Mouse (Mus musculus) gonadal fat pad, adult 2 months (tissue): ENCODE data around the gene Rdh16f2. TPM values are rescaled to one million over a fixed set of nuclear protein-coding genes. Genes with fewer than 3 reads are reported as not detected.
"Not testable (repeated sequence)": the region's sequence is repeated elsewhere in the genome, so short reads cannot be mapped to it uniquely, and the experiment has no call there.

ENCODE experiments used
- DNase-seq: peaks from one replicate; pipeline ENCODE4 v3.0.0-alpha.2; 2012; ENCODE audit warnings: low read depth
- polyA plus RNA-seq: library from polyadenylated mRNA; depleted of rRNA; stranded (reverse); fragments of >200 nt; gene quantifications from 2 replicates; pipeline ENCODE4 v1.2.3, GENCODE M21; 2012

The Rdh16f2 gene
- polyA plus RNA-seq, 1 experiment, result 0.11 TPM

- DNase-seq, result no peak
These were observed 25.2 kb downstream of the Rdh16f2 start for GRCm38 (mm10) chr10:127891481-127891880.

- DNase-seq, result not testable (repeated sequence)
These were observed 27.1 kb downstream of the Rdh16f2 start for GRCm38 (mm10) chr10:127893163-127894022.

- no peak for DNase-seq
These were observed 30.4 kb downstream of the Rdh16f2 start for GRCm38 (mm10) chr10:127896705-127897104.

GRCm38 (mm10) chr10:127897506-127897905 lies 31.2 kb downstream of the Rdh16f2 start:
- no peak for DNase-seq

- no peak for DNase-seq
These were observed 31.9 kb downstream of the Rdh16f2 start, which contains the start of gene Sdr9c7 for GRCm38 (mm10) chr10:127898218-127898617. Gene Sdr9c7, plus strand, starts transcription at chr10:127898518.

- DNase-seq, result no peak
These were observed 33.5 kb downstream of the Rdh16f2 start for GRCm38 (mm10) chr10:127899783-127900182.

- DNase-seq, result no peak
These were observed 35.5 kb downstream of the Rdh16f2 start for GRCm38 (mm10) chr10:127901751-127902150.

GRCm38 (mm10) chr10:127903116-127903515 lies 36.8 kb downstream of the Rdh16f2 start:
- no peak for DNase-seq

- DNase-seq, result no peak
These were observed 38.6 kb downstream of the Rdh16f2 start for GRCm38 (mm10) chr10:127904718-127905446.

- no peak for DNase-seq
These were observed 39.9 kb downstream of the Rdh16f2 start for GRCm38 (mm10) chr10:127906138-127906537.

- DNase-seq, result no peak
These were observed 41.2 kb downstream of the Rdh16f2 start for GRCm38 (mm10) chr10:127907386-127907951.

- no peak for DNase-seq
These were observed 49.3 kb downstream of the Rdh16f2 start for GRCm38 (mm10) chr10:127915578-127915977.

- not testable (repeated sequence) for DNase-seq
These were observed 50.9 kb downstream of the Rdh16f2 start for GRCm38 (mm10) chr10:127917183-127917582.

GRCm38 (mm10) chr10:127917651-127918050 lies 51.4 kb downstream of the Rdh16f2 start:
- DNase-seq, result no peak

GRCm38 (mm10) chr10:127922241-127922640 lies 56.0 kb downstream of the Rdh16f2 start:
- DNase-seq, result no peak

- no peak for DNase-seq
These were observed 56.8 kb downstream of the Rdh16f2 start for GRCm38 (mm10) chr10:127923024-127923423.

- DNase-seq, result no peak
These were observed 58.5 kb downstream of the Rdh16f2 start for GRCm38 (mm10) chr10:127924597-127925378.
